In the genomic region with DNA sequence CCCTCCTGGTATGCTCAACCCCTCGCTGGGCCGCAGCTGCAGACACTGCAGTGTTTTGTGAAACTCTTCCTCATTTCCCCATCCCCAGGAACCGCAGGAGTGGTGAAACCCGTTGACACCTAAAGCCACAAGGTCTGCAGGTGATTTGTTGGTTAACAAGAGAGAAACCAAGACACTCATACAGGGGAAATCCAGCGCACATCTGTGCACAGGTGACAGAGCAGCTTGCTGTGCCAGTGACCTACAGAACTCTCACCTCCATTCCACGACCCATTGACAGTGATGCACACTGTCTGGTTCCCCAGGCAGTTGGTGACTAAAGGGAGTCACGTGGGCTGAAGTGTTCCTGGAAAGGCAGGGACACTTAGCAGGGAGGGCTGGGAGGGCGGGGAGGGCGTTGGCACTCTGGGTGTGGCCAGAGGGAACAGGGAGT, we compare ENCODE assay signal across 1 mouse cellular context.
TF ChIP-seq lines count a peak whose summit lies in the region.

No protein-coding gene starts in this region.

TF ChIP-seq in CH12.LX, 34 proteins besides CTCF, POLR2A, EP300 and RAD21:
- no peak; the same call in 1 of the 2 replicates for TF ChIP-seq NELFE (IDR thresholded peaks at IDR 0.05; ENCODE audit: low read depth, low read length)
- no peak for TF ChIP-seq ZNF384 (IDR thresholded peaks at IDR 0.05; ENCODE audit: low read depth, low read length)
- peak; percentile 94 for TF ChIP-seq BHLHE40 (IDR thresholded peaks at IDR 0.05; ENCODE audit: low read depth, low read length)
- TF ChIP-seq E2F4 (IDR thresholded peaks at IDR 0.05; ENCODE audit: insufficient replicate concordance, low read depth, low read length), result no peak
- TF ChIP-seq SMC3 (IDR thresholded peaks at IDR 0.05; ENCODE audit: low read depth, low read length), result no peak
- TF ChIP-seq CHD1 (IDR thresholded peaks at IDR 0.05; ENCODE audit: low read depth, low read length), result no peak
- peak; percentile 68 for TF ChIP-seq MEF2A (IDR thresholded peaks at IDR 0.05; ENCODE audit: borderline replicate concordance, low read depth, low read length)
- no peak for TF ChIP-seq TBP (conservative IDR thresholded peaks at IDR 0.05; ENCODE audit: low read depth, low read length)
- no peak; the same call in 1 of the 2 replicates for TF ChIP-seq JUND (conservative IDR thresholded peaks at IDR 0.05; ENCODE audit: low read depth, low read length)
- TF ChIP-seq MAX (IDR thresholded peaks at IDR 0.05; ENCODE audit: low read length), result peak; percentile 64
- no peak for TF ChIP-seq POLR2AphosphoS2 (IDR thresholded peaks at IDR 0.05; ENCODE audit: low read depth, low read length)
- TF ChIP-seq UBTF (IDR thresholded peaks at IDR 0.05; ENCODE audit: low read depth, low read length), result no peak
- peak; percentile 63; the same call in 1 of the 2 replicates for TF ChIP-seq MYC (IDR thresholded peaks at IDR 0.05; ENCODE audit: low read depth, low read length)
- TF ChIP-seq MAZ (IDR thresholded peaks at IDR 0.05; ENCODE audit: low read depth, low read length), result no peak
- peak; percentile 83 for TF ChIP-seq MAFK (IDR thresholded peaks at IDR 0.05; ENCODE audit: insufficient replicate concordance, low read length)
- TF ChIP-seq GABPA (IDR thresholded peaks at IDR 0.05; ENCODE audit: insufficient replicate concordance, low read depth, low read length), result no peak
- no peak for TF ChIP-seq ZC3H11A (IDR thresholded peaks at IDR 0.05; ENCODE audit: low read depth, low read length)
- TF ChIP-seq USF2 (conservative IDR thresholded peaks at IDR 0.05; ENCODE audit: low read depth, low read length), result peak; percentile 62
- no peak for TF ChIP-seq NRF1 (IDR thresholded peaks at IDR 0.05; ENCODE audit: low read depth, low read length)
- TF ChIP-seq HCFC1 (IDR thresholded peaks at IDR 0.05; ENCODE audit: low read depth, low read length), result no peak
- TF ChIP-seq ETS1 (conservative IDR thresholded peaks at IDR 0.05; ENCODE audit: low read depth, low read length), result peak; percentile 90
- TF ChIP-seq IRF4 (IDR thresholded peaks at IDR 0.05; ENCODE audit: low read depth, low read length), result peak; percentile 79
- no peak for TF ChIP-seq ZKSCAN1 (IDR thresholded peaks at IDR 0.05; ENCODE audit: borderline replicate concordance, low read depth, low read length)
- TF ChIP-seq ZMIZ1 (IDR thresholded peaks at IDR 0.05; ENCODE audit: low read depth, low read length), result no peak
- TF ChIP-seq RCOR1 (conservative IDR thresholded peaks at IDR 0.05; ENCODE audit: low read depth, low read length), result peak; percentile 84
- TF ChIP-seq PAX5 (IDR thresholded peaks at IDR 0.05; ENCODE audit: low read length), result no peak
- TF ChIP-seq MXI1 (IDR thresholded peaks at IDR 0.05; ENCODE audit: low read depth, low read length), result no peak
- TF ChIP-seq CHD2 (IDR thresholded peaks at IDR 0.05; ENCODE audit: low read length), result no peak
- no peak for TF ChIP-seq ELF1 (IDR thresholded peaks at IDR 0.05; ENCODE audit: low read depth, low read length)
- no peak for TF ChIP-seq KAT2A (IDR thresholded peaks at IDR 0.05; ENCODE audit: insufficient replicate concordance, low read length)
- TF ChIP-seq SIN3A (IDR thresholded peaks at IDR 0.05; ENCODE audit: low read length), result peak; percentile 46; the same call in 1 of the 2 replicates
- peak; percentile 59 for TF ChIP-seq USF1 (IDR thresholded peaks at IDR 0.05; ENCODE audit: low read depth, low read length)
- TF ChIP-seq TCF12 (IDR thresholded peaks at IDR 0.05; ENCODE audit: low read depth, low read length), result peak; percentile 98
- TF ChIP-seq JUN (IDR thresholded peaks at IDR 0.05; ENCODE audit: insufficient read depth, low read depth, low read length), result no peak
